Mouse (Mus musculus): ENCODE data around the gene Dglucy.

The Dglucy gene

GRCm38 (mm10) chr12:100887801-100888258, 109.0 kb downstream of the Dglucy start:
- DNase-seq, result peak; percentile 48

GRCm38 (mm10) chr12:100890548-100890947, 111.7 kb downstream of the Dglucy start:
- DNase-seq, result no peak

GRCm38 (mm10) chr12:100895504-100895903, 116.6 kb downstream of the Dglucy start:
- peak; percentile 27 for DNase-seq

GRCm38 (mm10) chr12:100896661-100897060, 117.8 kb downstream of the Dglucy start:
- DNase-seq, result no peak

GRCm38 (mm10) chr12:100897736-100898650, 119.1 kb downstream of the Dglucy start:
- no peak for DNase-seq

GRCm38 (mm10) chr12:100899111-100899640, 120.3 kb downstream of the Dglucy start:
- peak; percentile 27 for DNase-seq

- DNase-seq, result no peak
Measured at GRCm38 (mm10) chr12:100900901-100901300, 122.0 kb downstream of the Dglucy start.

- DNase-seq, result no peak
Measured at GRCm38 (mm10) chr12:100901386-100901785, 122.5 kb downstream of the Dglucy start.

- peak; percentile 68 for DNase-seq
Measured at GRCm38 (mm10) chr12:100903761-100904160, 124.9 kb downstream of the Dglucy start.

GRCm38 (mm10) chr12:100906861-100907260, 128.0 kb downstream of the Dglucy start:
- DNase-seq, result peak; percentile 30

- no peak for DNase-seq
Measured at GRCm38 (mm10) chr12:100907598-100908297, 128.9 kb downstream of the Dglucy start, which contains the start of gene Gpr68. Gene Gpr68 (minus strand): TSS chr12:100908198.

- DNase-seq, result no peak
Measured at GRCm38 (mm10) chr12:100908298-100909034, 129.6 kb downstream of the Dglucy start.

- no peak for DNase-seq
Measured at GRCm38 (mm10) chr12:100909765-100910164, 130.9 kb downstream of the Dglucy start.

- no peak for DNase-seq
Measured at GRCm38 (mm10) chr12:100910731-100911130, 131.9 kb downstream of the Dglucy start.

GRCm38 (mm10) chr12:100924646-100925339, 145.9 kb downstream of the Dglucy start:
- DNase-seq, result no peak

- peak; percentile 46 for DNase-seq
Measured at GRCm38 (mm10) chr12:100925644-100926619, 147.1 kb downstream of the Dglucy start.

- no peak for DNase-seq
Measured at GRCm38 (mm10) chr12:100928286-100928685, 149.4 kb downstream of the Dglucy start.

- no peak for DNase-seq
Measured at GRCm38 (mm10) chr12:100931653-100932052, 152.8 kb downstream of the Dglucy start.

GRCm38 (mm10) chr12:100934796-100935195, 155.9 kb downstream of the Dglucy start:
- DNase-seq, result no peak

- DNase-seq, result peak; percentile 82
Measured at GRCm38 (mm10) chr12:100936116-100936515, 157.3 kb downstream of the Dglucy start.

- no peak for DNase-seq
Measured at GRCm38 (mm10) chr12:100936737-100937136, 157.9 kb downstream of the Dglucy start.

Data from thymus, postnatal 25 days (tissue).